Mouse (Mus musculus): Measurements from ENCODE around the gene Otop1.

DNA sequence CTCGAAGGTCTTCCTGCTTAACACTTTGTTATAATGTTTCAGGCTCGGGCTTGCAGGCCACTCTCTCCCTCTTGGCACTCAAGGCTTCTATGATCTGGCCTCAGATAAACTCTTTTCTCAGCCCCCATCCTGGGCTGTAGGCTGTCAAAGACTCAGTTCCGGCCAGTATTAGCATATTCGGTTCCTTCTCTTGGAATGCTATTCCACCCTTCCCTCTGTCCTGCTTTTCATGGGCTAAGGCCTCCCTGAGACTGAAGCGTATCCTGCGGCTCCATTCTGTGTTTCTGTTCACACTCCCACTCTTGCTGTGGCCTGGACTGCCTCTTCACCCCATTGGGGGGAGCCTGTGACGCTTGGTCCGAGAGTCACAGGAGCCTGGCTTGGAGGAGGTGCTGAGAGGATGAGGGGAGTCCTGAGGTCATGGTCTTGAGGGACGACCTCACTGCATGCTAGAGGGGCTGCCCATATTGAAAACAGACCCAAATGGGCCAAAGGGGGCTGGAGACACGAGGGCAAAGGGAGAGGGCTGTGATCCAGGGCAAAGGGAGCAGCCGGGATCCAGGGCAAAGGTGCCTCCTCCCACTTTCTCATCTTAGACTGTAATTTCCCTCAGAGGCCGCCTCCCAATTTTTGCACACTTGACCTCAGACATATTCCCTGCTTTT, 2.3 kb downstream of the Otop1 start:
- TF ChIP-seq HCFC1 (IDR thresholded peaks at IDR 0.05; ENCODE audit: borderline replicate concordance, insufficient read depth, low read length) = no peak
- no peak for TF ChIP-seq MAFK (IDR thresholded peaks at IDR 0.05; ENCODE audit: insufficient read depth, low read depth, low read length)
- no peak for TF ChIP-seq ZC3H11A (IDR thresholded peaks at IDR 0.05; ENCODE audit: borderline replicate concordance, low read depth, low read length)
